Mouse (Mus musculus) adrenal gland, adult 18-20 months (tissue): ENCODE results near the gene Otogl. TPM values are rescaled to one million over a fixed set of nuclear protein-coding genes. Genes with fewer than 3 reads are reported as not detected.

Source experiments
- total RNA-seq, 2 experiments: library from RNA; stranded (reverse); gene quantifications; 1 replicate in 1 of 2; 2 replicates in 1 of 2; pipeline ENCODE4 v1.2.3; 2021

Otogl gene
- total RNA-seq, 2 experiments from 2014 or later, result 0.23 to 0.45 TPM

Other genes with a start within 250 kb of the Otogl start
- 1 to 10 TPM in 1 of 2 experiments, under 1 TPM in 1; 0.22 to 1.4 TPM for gene Ptprq, start 192.1 kb downstream of the Otogl start, total RNA-seq